Mouse (Mus musculus): Measurements from ENCODE around the gene Kansl1l. TPM values are rescaled to one million over a fixed set of nuclear protein-coding genes. Genes with fewer than 3 reads are reported as not detected.

Kansl1l gene
- polyA plus RNA-seq, 1 experiment from 2014 or later = 9.3 TPM

- no peaks in the 10 kb centered on the region for H3K27me3 ChIP-seq (ENCODE audit: control insufficient read depth, insufficient read depth, low read length)
- ATAC-seq (replicated peaks; ENCODE audit: insufficient number of reproducible peaks, low FRiP score, low TSS enrichment) = no peak
- H3K9me3 ChIP-seq (replicated peaks; ENCODE audit: control insufficient read depth, low read length) = no peaks in the 10 kb centered on the region
- H3K9ac ChIP-seq (ENCODE audit: low read depth, low read length) = no peak overlapping the region
- H3K4me3 ChIP-seq (ENCODE audit: low read depth, low read length) = no peak overlapping the region
- no peak overlapping the region for H3K27ac ChIP-seq (ENCODE audit: low read depth, low read length)
- H3K4me1 ChIP-seq (ENCODE audit: control insufficient read depth, insufficient read depth, low read length) = no peaks in the 10 kb centered on the region
- H3K36me3 ChIP-seq (ENCODE audit: control insufficient read depth, insufficient read depth, low read length) = no peaks in the 10 kb centered on the region
- no peak overlapping the region for H3K4me2 ChIP-seq
- 88% methylated on average over 1 of the region's 1 CpGs for WGBS (ENCODE audit: insufficient replicate concordance)
Observed at GRCm38 (mm10) chr1:66806821-66807220, 10.5 kb downstream of the Kansl1l start.

GRCm38 (mm10) chr1:66805408-66805807, 12.0 kb downstream of the Kansl1l start:
- H3K27me3 ChIP-seq (ENCODE audit: control insufficient read depth, insufficient read depth, low read length) = no peaks in the 10 kb centered on the region
- H3K4me2 ChIP-seq = no peak overlapping the region
- no peak for ATAC-seq (replicated peaks; ENCODE audit: insufficient number of reproducible peaks, low FRiP score, low TSS enrichment)
- H3K4me3 ChIP-seq (ENCODE audit: low read depth, low read length) = no peak overlapping the region
- WGBS (ENCODE audit: insufficient replicate concordance) = 91% methylated on average over 1 of the region's 1 CpGs
- H3K9ac ChIP-seq (ENCODE audit: low read depth, low read length) = no peak overlapping the region
- H3K36me3 ChIP-seq (ENCODE audit: control insufficient read depth, insufficient read depth, low read length) = no peaks in the 10 kb centered on the region
- no peaks in the 10 kb centered on the region for H3K4me1 ChIP-seq (ENCODE audit: control insufficient read depth, insufficient read depth, low read length)
- no peak overlapping the region for H3K27ac ChIP-seq (ENCODE audit: low read depth, low read length)
- H3K9me3 ChIP-seq (replicated peaks; ENCODE audit: control insufficient read depth, low read length) = no peaks in the 10 kb centered on the region

DNA sequence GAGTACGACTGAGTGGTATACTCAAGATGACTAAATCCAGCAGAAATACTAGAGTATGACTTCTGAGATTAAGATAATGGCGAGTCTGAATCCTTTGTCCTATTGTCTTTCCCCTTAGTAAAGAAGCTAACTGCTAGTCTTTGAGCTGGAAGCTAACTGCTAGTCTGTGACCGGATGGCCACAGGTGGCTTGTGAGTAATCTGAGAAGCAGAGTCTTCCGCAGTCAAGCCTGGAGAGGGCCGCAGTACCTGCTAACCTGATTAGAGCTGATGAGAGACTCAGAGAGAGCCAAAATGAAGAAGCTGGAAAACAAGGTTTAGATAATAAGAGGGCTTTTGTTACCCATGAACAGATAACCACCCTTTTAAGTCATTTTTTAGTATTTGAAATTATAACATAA, 12.7 kb downstream of the Kansl1l start:
- Histone ChIP-seq H3K4me2 (no peak overlapping the region), H3K27ac (ENCODE audit: low read depth, low read length) (no peak overlapping the region), H3K27me3 (ENCODE audit: control insufficient read depth, insufficient read depth, low read length) (no peaks in the 10 kb centered on the region), H3K36me3 (ENCODE audit: control insufficient read depth, insufficient read depth, low read length) (no peaks in the 10 kb centered on the region), H3K4me3 (ENCODE audit: low read depth, low read length) (no peak overlapping the region), H3K9me3 (replicated peaks; ENCODE audit: control insufficient read depth, low read length) (no peaks in the 10 kb centered on the region), H3K4me1 (ENCODE audit: control insufficient read depth, insufficient read depth, low read length) (no peaks in the 10 kb centered on the region), H3K9ac (ENCODE audit: low read depth, low read length) (no peak overlapping the region)
- no peak for ATAC-seq (replicated peaks; ENCODE audit: insufficient number of reproducible peaks, low FRiP score, low TSS enrichment)
- 56% methylated on average over 5 of the region's 5 CpGs for WGBS (ENCODE audit: insufficient replicate concordance)

- WGBS (ENCODE audit: insufficient replicate concordance) = 86% methylated on average over 2 of the region's 2 CpGs
Observed at GRCm38 (mm10) chr1:66797962-66798361, 19.4 kb downstream of the Kansl1l start.

GRCm38 (mm10) chr1:66792838-66793466, 24.4 kb downstream of the Kansl1l start:
- Histone ChIP-seq H3K4me3 (ENCODE audit: low read depth, low read length) (no peak overlapping the region), H3K4me1 (ENCODE audit: control insufficient read depth, insufficient read depth, low read length) (no peaks in the 10 kb centered on the region), H3K4me2 (no peak overlapping the region), H3K27ac (ENCODE audit: low read depth, low read length) (no peak overlapping the region), H3K27me3 (ENCODE audit: control insufficient read depth, insufficient read depth, low read length) (no peaks in the 10 kb centered on the region), H3K9ac (ENCODE audit: low read depth, low read length) (no peak overlapping the region), H3K36me3 (ENCODE audit: control insufficient read depth, insufficient read depth, low read length) (no peaks in the 10 kb centered on the region), H3K9me3 (replicated peaks; ENCODE audit: control insufficient read depth, low read length) (no peaks in the 10 kb centered on the region)
- WGBS (ENCODE audit: insufficient replicate concordance) = 79% methylated on average over 2 of the region's 2 CpGs
- ATAC-seq (replicated peaks; ENCODE audit: insufficient number of reproducible peaks, low FRiP score, low TSS enrichment) = no peak

More at GRCm38 (mm10) chr1:66797962-66798361, 19.4 kb downstream of the Kansl1l start:
- H3K27me3 ChIP-seq (ENCODE audit: control insufficient read depth, insufficient read depth, low read length) = no peaks in the 10 kb centered on the region
- no peaks in the 10 kb centered on the region for H3K4me1 ChIP-seq (ENCODE audit: control insufficient read depth, insufficient read depth, low read length)
- no peak overlapping the region for H3K9ac ChIP-seq (ENCODE audit: low read depth, low read length)
- no peak overlapping the region for H3K4me3 ChIP-seq (ENCODE audit: low read depth, low read length)
- H3K9me3 ChIP-seq (replicated peaks; ENCODE audit: control insufficient read depth, low read length) = no peaks in the 10 kb centered on the region
- H3K36me3 ChIP-seq (ENCODE audit: control insufficient read depth, insufficient read depth, low read length) = no peaks in the 10 kb centered on the region
- H3K27ac ChIP-seq (ENCODE audit: low read depth, low read length) = no peak overlapping the region
- H3K4me2 ChIP-seq = no peak overlapping the region
- no peak for ATAC-seq (replicated peaks; ENCODE audit: insufficient number of reproducible peaks, low FRiP score, low TSS enrichment)

- ATAC-seq (replicated peaks; ENCODE audit: insufficient number of reproducible peaks, low FRiP score, low TSS enrichment) = no peak
- Histone ChIP-seq H3K4me3 (ENCODE audit: low read depth, low read length) (no peak overlapping the region), H3K4me1 (ENCODE audit: control insufficient read depth, insufficient read depth, low read length) (no peaks in the 10 kb centered on the region), H3K4me2 (no peak overlapping the region), H3K27ac (ENCODE audit: low read depth, low read length) (no peak overlapping the region), H3K27me3 (ENCODE audit: control insufficient read depth, insufficient read depth, low read length) (no peaks in the 10 kb centered on the region), H3K36me3 (ENCODE audit: control insufficient read depth, insufficient read depth, low read length) (no peaks in the 10 kb centered on the region), H3K9ac (ENCODE audit: low read depth, low read length) (no peak overlapping the region), H3K9me3 (replicated peaks; ENCODE audit: control insufficient read depth, low read length) (no peaks in the 10 kb centered on the region)
- WGBS (ENCODE audit: insufficient replicate concordance) = 64% methylated on average over 2 of the region's 2 CpGs
Observed at GRCm38 (mm10) chr1:66782296-66782695, 35.1 kb downstream of the Kansl1l start.

- Histone ChIP-seq H3K27me3 (ENCODE audit: control insufficient read depth, insufficient read depth, low read length) (no peaks in the 10 kb centered on the region), H3K4me2 (no peak overlapping the region), H3K4me1 (ENCODE audit: control insufficient read depth, insufficient read depth, low read length) (no peaks in the 10 kb centered on the region), H3K27ac (ENCODE audit: low read depth, low read length) (no peak overlapping the region), H3K9ac (ENCODE audit: low read depth, low read length) (no peak overlapping the region), H3K9me3 (replicated peaks; ENCODE audit: control insufficient read depth, low read length) (no peaks in the 10 kb centered on the region), H3K4me3 (ENCODE audit: low read depth, low read length) (no peak overlapping the region), H3K36me3 (ENCODE audit: control insufficient read depth, insufficient read depth, low read length) (no peaks in the 10 kb centered on the region)
- ATAC-seq (replicated peaks; ENCODE audit: insufficient number of reproducible peaks, low FRiP score, low TSS enrichment) = no peak
- WGBS (ENCODE audit: insufficient replicate concordance) = 75% methylated on average over 4 of the region's 4 CpGs
Observed at GRCm38 (mm10) chr1:66781027-66781426, 36.3 kb downstream of the Kansl1l start.

GRCm38 (mm10) chr1:66778798-66779197, 38.6 kb downstream of the Kansl1l start:
- Histone ChIP-seq H3K27ac (ENCODE audit: low read depth, low read length) (no peak overlapping the region), H3K36me3 (ENCODE audit: control insufficient read depth, insufficient read depth, low read length) (no peaks in the 10 kb centered on the region)

GRCm38 (mm10) chr1:66777878-66778277, 39.5 kb downstream of the Kansl1l start:
- H3K27ac ChIP-seq (ENCODE audit: low read depth, low read length) = no peak overlapping the region
- H3K9me3 ChIP-seq (replicated peaks; ENCODE audit: control insufficient read depth, low read length) = no peaks in the 10 kb centered on the region
- no peaks in the 10 kb centered on the region for H3K36me3 ChIP-seq (ENCODE audit: control insufficient read depth, insufficient read depth, low read length)
- no peaks in the 10 kb centered on the region for H3K27me3 ChIP-seq (ENCODE audit: control insufficient read depth, insufficient read depth, low read length)
- no peaks in the 10 kb centered on the region for H3K4me1 ChIP-seq (ENCODE audit: control insufficient read depth, insufficient read depth, low read length)
- H3K4me3 ChIP-seq (ENCODE audit: low read depth, low read length) = no peak overlapping the region
- no peak overlapping the region for H3K9ac ChIP-seq (ENCODE audit: low read depth, low read length)
- ATAC-seq (replicated peaks; ENCODE audit: insufficient number of reproducible peaks, low FRiP score, low TSS enrichment) = no peak
- 74% methylated on average over 2 of the region's 2 CpGs for WGBS (ENCODE audit: insufficient replicate concordance)
- H3K4me2 ChIP-seq = no peak overlapping the region

More at GRCm38 (mm10) chr1:66778798-66779197, 38.6 kb downstream of the Kansl1l start:
- Histone ChIP-seq H3K4me2 (no peak overlapping the region), H3K27me3 (ENCODE audit: control insufficient read depth, insufficient read depth, low read length) (no peaks in the 10 kb centered on the region), H3K4me1 (ENCODE audit: control insufficient read depth, insufficient read depth, low read length) (no peaks in the 10 kb centered on the region), H3K4me3 (ENCODE audit: low read depth, low read length) (no peak overlapping the region), H3K9me3 (replicated peaks; ENCODE audit: control insufficient read depth, low read length) (no peaks in the 10 kb centered on the region), H3K9ac (ENCODE audit: low read depth, low read length) (no peak overlapping the region)
- 80% methylated on average over 1 of the region's 1 CpGs for WGBS (ENCODE audit: insufficient replicate concordance)
- ATAC-seq (replicated peaks; ENCODE audit: insufficient number of reproducible peaks, low FRiP score, low TSS enrichment) = no peak

Measured in heart, embryonic 11.5 days (tissue).